Mouse (Mus musculus) hindbrain, embryonic 14.5 days (tissue): ENCODE measurements around the gene Pld3. TPM values are rescaled to one million over a fixed set of nuclear protein-coding genes. Genes with fewer than 3 reads are reported as not detected.

Experiments
- ATAC-seq: fragments of 200-750 bp; cut with Nextera tagmentation; 2 replicates; pipeline ENCODE4 v1.8.0; 2017; ENCODE audit warnings: moderate number of reproducible peaks, mild to moderate bottlenecking, moderate TSS enrichment, moderate library complexity; ENCODE audit not compliant: low FRiP score
- DNase-seq: peaks from one replicate; pipeline ENCODE4 v3.0.0-alpha.2; 2015; ENCODE audit warnings: low spot score
- H3K27ac ChIP-seq: fragments of 300-500 bp; sonication (generic); 2 replicates; pipeline ENCODE4 v1.5.1; 2014; ENCODE audit warnings: mild to moderate bottlenecking, moderate library complexity
- H3K27me3 ChIP-seq: fragments of 300-500 bp; sonication (generic); 2 replicates; pipeline ENCODE4 v1.6.1; 2014; ENCODE audit warnings: mild to moderate bottlenecking, low read length, mixed read lengths; ENCODE audit not compliant: control insufficient read depth, insufficient read depth
- H3K36me3 ChIP-seq: fragments of 300-500 bp; sonication (generic); replicated peaks from 2 replicates; pipeline ENCODE4 v1.6.1; 2014; ENCODE audit not compliant: control insufficient read depth, insufficient read depth
- H3K4me1 ChIP-seq: fragments of 300-500 bp; sonication (generic); replicated peaks from 2 replicates; pipeline ENCODE4 v1.6.1; 2014; ENCODE audit warnings: antibody characterized with exemption, low read length, mixed read lengths; ENCODE audit not compliant: control insufficient read depth, insufficient read depth
- H3K4me2 ChIP-seq: fragments of 300-500 bp; sonication (generic); replicated peaks from 2 replicates; pipeline ENCODE4 v1.6.1; 2014; ENCODE audit warnings: mild to moderate bottlenecking, moderate library complexity
- H3K4me3 ChIP-seq: fragments of 300-500 bp; sonication (generic); replicated peaks from 2 replicates; pipeline ENCODE4 v1.5.1; 2014; ENCODE audit warnings: mild to moderate bottlenecking, low read length
- H3K9ac ChIP-seq: fragments of 300-500 bp; sonication (generic); 2 replicates; pipeline ENCODE4 v1.6.1; 2014
- H3K9me3 ChIP-seq: fragments of 300-500 bp; sonication (generic); 2 replicates; pipeline ENCODE4 v1.6.1; 2016; ENCODE audit warnings: low read length; ENCODE audit not compliant: control insufficient read depth
- WGBS: fragments of 180-500 bp; shearing (Covaris S2); extraction: QIAGEN DNeasy Blood & Tissue Kit; methylation state at CpG from one replicate; pipeline ENCODE4 v1.1.7; 2014; 5-methylcytosine and 5-hydroxymethylcytosine counted together
- polyA plus RNA-seq: library from polyadenylated mRNA; unstranded; fragments of >200 nt; fragmentation: Nextera tagmentation; extraction: Ambion mirVana; gene quantifications from 2 replicates; pipeline ENCODE4 v1.2.1, GENCODE M21; 2014

Gene Pld3
- polyA plus RNA-seq, 1 experiment from 2014 or later: 156 TPM

DNA sequence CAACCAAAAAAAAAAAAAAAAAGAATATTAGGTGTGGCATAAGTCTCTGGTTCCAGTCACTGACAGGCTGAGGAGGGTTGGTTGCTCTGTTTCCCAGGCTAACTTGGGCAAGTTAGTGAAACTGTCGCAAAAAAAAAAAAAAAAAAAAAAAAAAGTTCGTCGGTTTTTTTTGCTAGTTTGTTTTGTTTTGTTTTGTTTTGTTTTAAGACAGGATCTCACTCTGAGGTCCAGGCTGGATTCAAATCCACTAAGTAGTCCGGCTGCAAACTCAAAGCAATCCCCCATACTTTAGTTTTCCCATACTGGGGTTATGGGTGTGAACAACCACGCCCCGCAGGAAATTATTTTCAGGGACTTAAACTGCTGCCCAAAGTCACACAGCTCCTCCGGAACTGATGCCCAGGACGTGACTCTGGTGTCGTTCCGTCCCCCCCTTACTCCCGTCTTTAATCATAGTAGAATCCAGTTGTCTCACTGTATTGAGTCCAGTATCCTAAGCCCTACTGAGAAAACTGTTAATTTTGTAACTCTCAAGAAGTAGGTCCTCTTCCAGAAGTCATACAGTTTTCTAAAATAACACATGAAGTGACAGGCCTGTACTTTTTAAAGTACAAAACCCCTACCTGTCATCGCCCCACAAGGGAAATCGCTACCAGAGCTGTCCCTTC lies 66.8 kb downstream of the Pld3 start:
- no peak overlapping the region for H3K9ac ChIP-seq
- ATAC-seq: 0 out of 2 replicates have a peak, but pooled peaks have one; percentile 0
- 5% methylated on average over 13 of the region's 13 CpGs for WGBS
- no peaks in the 10 kb centered on the region for H3K36me3 ChIP-seq
- no peaks in the 10 kb centered on the region for H3K9me3 ChIP-seq
- DNase-seq: no peak
- peak overlapping the region; percentile 53 for H3K4me3 ChIP-seq
- peak overlapping the region; percentile 63 for H3K4me2 ChIP-seq
- no peak overlapping the region for H3K27ac ChIP-seq
- 0 out of 2 replicates have a peak, but pooled peaks cover 9% of the 10 kb centered on the region for H3K4me1 ChIP-seq
- no peaks in the 10 kb centered on the region for H3K27me3 ChIP-seq

DNA sequence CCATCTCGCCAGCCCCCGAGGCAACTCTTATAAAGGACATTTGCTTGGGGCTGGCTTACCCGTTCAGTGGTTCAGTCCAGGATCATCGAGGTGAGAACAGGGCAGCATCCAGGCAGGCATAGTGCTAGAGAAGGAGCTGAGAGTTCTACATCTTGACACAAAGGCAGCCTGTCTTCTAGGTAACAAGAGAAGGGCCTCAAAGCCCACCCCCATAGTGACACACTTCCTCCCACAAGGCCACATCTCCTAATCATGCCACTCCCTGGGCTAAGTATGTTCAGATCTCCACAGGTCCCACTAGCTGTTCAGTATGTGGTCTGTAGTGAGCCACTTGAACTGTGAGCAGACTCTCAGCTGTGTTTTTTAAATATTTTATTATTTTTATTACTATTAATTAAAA lies 69.2 kb downstream of the Pld3 start:
- 83% methylated on average over 4 of the region's 4 CpGs for WGBS
- Histone ChIP-seq H3K4me2 (no peak overlapping the region), H3K27me3 (no peaks in the 10 kb centered on the region)

More for the DNA sequence above, 69.2 kb downstream of the Pld3 start:
- DNase-seq (no peak), ATAC-seq (no peak)
- no peak overlapping the region for H3K27ac ChIP-seq
- H3K9ac ChIP-seq: no peak overlapping the region
- H3K4me3 ChIP-seq: no peak overlapping the region
- no peaks in the 10 kb centered on the region for H3K36me3 ChIP-seq
- 0 out of 2 replicates have a peak, but pooled peaks cover 9% of the 10 kb centered on the region for H3K4me1 ChIP-seq
- no peaks in the 10 kb centered on the region for H3K9me3 ChIP-seq

Other genes starting within 250 kb of the Pld3 start
- 10.4 TPM in 2 replicates for gene Ltbp4, start 215.5 kb downstream of the Pld3 start, polyA plus RNA-seq
- 30.6 and 34.6 TPM in 2 replicates for gene Shkbp1, start 197.2 kb downstream of the Pld3 start, polyA plus RNA-seq
- gene Gm20479, start 195.8 kb downstream of the Pld3 start, polyA plus RNA-seq: not detected in 2 replicates
- gene Sptbn4, start 105.5 kb downstream of the Pld3 start, polyA plus RNA-seq: 4.0 and 4.2 TPM in 2 replicates
- 17.7 and 25.4 TPM in 2 replicates for gene Blvrb, start 105.2 kb downstream of the Pld3 start, polyA plus RNA-seq
- gene Sertad3, start 79.5 kb downstream of the Pld3 start, polyA plus RNA-seq: 8.4 and 9.3 TPM in 2 replicates
- gene Sertad1, start 66.3 kb downstream of the Pld3 start, polyA plus RNA-seq: 7.9 and 8.9 TPM in 2 replicates
- 0.50 and 0.93 TPM in 2 replicates for gene Prx, start 53.9 kb downstream of the Pld3 start, polyA plus RNA-seq
- gene Hipk4, start 30.0 kb downstream of the Pld3 start, polyA plus RNA-seq: 1.2 and 1.5 TPM in 2 replicates
- 25.1 and 26.4 TPM in 2 replicates for gene 2310022A10Rik, start within 50 bp of the Pld3 start, polyA plus RNA-seq
- gene Akt2, start 38.3 kb upstream of the Pld3 start, polyA plus RNA-seq: 51.1 and 62.7 TPM in 2 replicates
- gene Ttc9b, start 100.7 kb upstream of the Pld3 start, polyA plus RNA-seq: 98.6 and 100 TPM in 2 replicates
- 23.5 and 27.2 TPM in 2 replicates for gene Map3k10, start 121.4 kb upstream of the Pld3 start, polyA plus RNA-seq
- 11.8 and 12.5 TPM in 2 replicates for gene Zfp607b, start 136.1 kb upstream of the Pld3 start, polyA plus RNA-seq
- 92.5 and 99.3 TPM in 2 replicates for gene Zfp60, start 178.2 kb upstream of the Pld3 start, polyA plus RNA-seq